Mouse (Mus musculus) heart, postnatal 0 days (tissue): Measurements from ENCODE around the gene Rpl23. TPM values are rescaled to one million over a fixed set of nuclear protein-coding genes. Genes with fewer than 3 reads are reported as not detected.

Source experiments
- ATAC-seq: fragments of 200-750 bp; cut with Nextera tagmentation; 2 replicates; pipeline ENCODE4 v1.8.0; 2017; ENCODE audit warnings: low read depth, moderate number of reproducible peaks, moderate library complexity; ENCODE audit not compliant: insufficient read depth
- DNase-seq: peaks from one replicate; pipeline ENCODE4 v3.0.0-alpha.2; 2016; ENCODE audit warnings: low spot score
- H3K27ac ChIP-seq: fragments of 300-500 bp; sonication (generic); 2 replicates; pipeline ENCODE4 v1.5.1; 2014; ENCODE audit warnings: low read depth, mild to moderate bottlenecking
- H3K27me3 ChIP-seq: fragments of 300-500 bp; sonication (generic); 2 replicates; pipeline ENCODE4 v1.6.1; 2014; ENCODE audit warnings: low read length, mixed read lengths; ENCODE audit not compliant: control insufficient read depth, insufficient read depth
- H3K36me3 ChIP-seq: fragments of 300-500 bp; sonication (generic); replicated peaks from 2 replicates; pipeline ENCODE4 v1.6.1; 2014; ENCODE audit warnings: low read length, mixed read lengths; ENCODE audit not compliant: control insufficient read depth, insufficient read depth
- H3K4me1 ChIP-seq: fragments of 300-500 bp; sonication (generic); 2 replicates; pipeline ENCODE4 v1.6.1; 2014; ENCODE audit warnings: antibody characterized with exemption; ENCODE audit not compliant: control insufficient read depth, insufficient read depth
- H3K4me2 ChIP-seq: fragments of 300-500 bp; sonication (generic); 2 replicates; pipeline ENCODE4 v1.6.1; 2014; ENCODE audit warnings: low read depth, mild to moderate bottlenecking, low read length, moderate library complexity
- H3K4me3 ChIP-seq: fragments of 300-500 bp; sonication (generic); 2 replicates; pipeline ENCODE4 v1.5.1; 2014; ENCODE audit warnings: low read depth, low read length
- H3K9ac ChIP-seq: fragments of 300-500 bp; sonication (generic); replicated peaks from 2 replicates; pipeline ENCODE4 v1.6.1; 2014; ENCODE audit warnings: low read depth, low read length, mixed read lengths
- H3K9me3 ChIP-seq: fragments of 300-500 bp; sonication (generic); replicated peaks from 2 replicates; pipeline ENCODE4 v1.6.1; 2016; ENCODE audit warnings: low read length; ENCODE audit not compliant: control insufficient read depth
- CTCF ChIP-seq: IDR thresholded peaks from 2 replicates; pipeline ENCODE4 v1.5.1; 2016; ENCODE audit warnings: antibody characterized with exemption, control low read depth, low read depth
- EP300 ChIP-seq: IDR thresholded peaks from 2 replicates; pipeline ENCODE4 v1.6.1; 2016; ENCODE audit warnings: antibody characterized with exemption, low read depth
- WGBS: fragments of 180-500 bp; shearing (Covaris S2); extraction: QIAGEN DNeasy Blood & Tissue Kit; methylation state at CpG from one replicate; pipeline ENCODE4 v1.1.7; 2014; 5-methylcytosine and 5-hydroxymethylcytosine counted together
- polyA plus RNA-seq: library from polyadenylated mRNA; unstranded; fragments of >200 nt; fragmentation: Nextera tagmentation; extraction: Ambion mirVana; gene quantifications from 2 replicates; pipeline ENCODE4 v1.2.1, GENCODE M21; 2015
- total RNA-seq: library from RNA; depleted of rRNA; stranded (reverse); fragments of >200 nt; gene quantifications from 2 replicates; pipeline ENCODE4 v1.2.3, GENCODE M21; 2014; ENCODE audit warnings: low replicate concordance

Gene Rpl23
- total and polyA plus RNA-seq, 2 experiments from 2014 or later: 208 to 394 TPM

- H3K9ac ChIP-seq: no peak overlapping the region
- no peaks in the 10 kb centered on the region for H3K27me3 ChIP-seq
- DNase-seq (no peak), ATAC-seq (no peak)
- no peak overlapping the region for H3K27ac ChIP-seq
- H3K4me1 ChIP-seq: peaks cover 5% of the 10 kb centered on the region
- H3K4me2 ChIP-seq: no peak overlapping the region
- 78% methylated on average over 5 of the region's 5 CpGs for WGBS
- no peaks in the 10 kb centered on the region for H3K9me3 ChIP-seq
- peaks cover 69% of the 10 kb centered on the region for H3K36me3 ChIP-seq
- H3K4me3 ChIP-seq: no peak overlapping the region
- TF ChIP-seq EP300: no peak
- no peak for TF ChIP-seq CTCF
Measured at GRCm38 (mm10) chr11:97748496-97748895, 33.7 kb downstream of the Rpl23 start.

- Histone ChIP-seq H3K27me3 (no peaks in the 10 kb centered on the region), H3K4me1 (peaks cover 11% of the 10 kb centered on the region), H3K36me3 (peaks cover 62% of the 10 kb centered on the region), H3K9ac (no peak overlapping the region), H3K27ac (no peak overlapping the region), H3K4me3 (no peak overlapping the region), H3K4me2 (no peak overlapping the region), H3K9me3 (no peaks in the 10 kb centered on the region)
- ATAC-seq (no peak), DNase-seq (no peak)
- TF ChIP-seq CTCF (no peak), EP300 (no peak)
- 83% methylated on average over 8 of the region's 8 CpGs for WGBS
Measured at GRCm38 (mm10) chr11:97747773-97748172, 34.5 kb downstream of the Rpl23 start.

- Histone ChIP-seq H3K4me2 (peak overlapping the region; percentile 99), H3K9ac (no peak overlapping the region), H3K4me1 (peaks cover 11% of the 10 kb centered on the region), H3K9me3 (no peaks in the 10 kb centered on the region), H3K27ac (no peak overlapping the region), H3K4me3 (peak overlapping the region; percentile 95), H3K36me3 (peaks cover 40% of the 10 kb centered on the region), H3K27me3 (no peaks in the 10 kb centered on the region)
- TF ChIP-seq CTCF (no peak), EP300 (no peak)
- ATAC-seq (no peak), DNase-seq (no peak)
- WGBS: 7% methylated on average over 13 of the region's 13 CpGs
Measured at GRCm38 (mm10) chr11:97745331-97745721, 36.9 kb downstream of the Rpl23 start.

- ATAC-seq: peak; percentile 93
- under 1% methylated on average over 41 of the region's 57 CpGs for WGBS
- TF ChIP-seq EP300 (0 out of 2 replicates have a peak, but pooled peaks have one; percentile 69), CTCF (no peak)
Measured at GRCm38 (mm10) chr11:97744718-97745330, 37.4 kb downstream of the Rpl23 start.

GRCm38 (mm10) chr11:97744063-97744717 lies 38.0 kb downstream of the Rpl23 start, which contains the start of gene Pip4k2b:
Gene Pip4k2b (minus strand): TSS chr11:97744704.
- Histone ChIP-seq H3K36me3 (peaks cover 30% of the 10 kb centered on the region), H3K27me3 (no peaks in the 10 kb centered on the region), H3K9ac (peak within 1 kb of the TSS; percentile 79), H3K4me3 (peak within 1 kb of the TSS; percentile 95), H3K9me3 (no peaks in the 10 kb centered on the region), H3K27ac (peak within 1 kb of the TSS; percentile 94), H3K4me2 (peak within 1 kb of the TSS; percentile 99), H3K4me1 (peaks cover 11% of the 10 kb centered on the region)
- under 1% methylated on average over 49 of the region's 63 CpGs for WGBS
- TF ChIP-seq CTCF (no peak), EP300 (no peak)
- ATAC-seq (peak; percentile 39), DNase-seq (peak; percentile 31)

More at GRCm38 (mm10) chr11:97744718-97745330, 37.4 kb downstream of the Rpl23 start:
- Histone ChIP-seq H3K4me2 (peak overlapping the region; percentile 99), H3K4me3 (peak overlapping the region; percentile 95), H3K27ac (peak overlapping the region; percentile 94), H3K9me3 (no peaks in the 10 kb centered on the region), H3K4me1 (peaks cover 11% of the 10 kb centered on the region), H3K9ac (peak overlapping the region; percentile 79), H3K27me3 (no peaks in the 10 kb centered on the region), H3K36me3 (peaks cover 35% of the 10 kb centered on the region)
- DNase-seq: peak; percentile 99
